Mouse (Mus musculus) gastrocnemius, adult 8-10 months (tissue): ENCODE results near the gene Spred2. TPM values are rescaled to one million over a fixed set of nuclear protein-coding genes. Genes with fewer than 3 reads are reported as not detected.
"Not testable (repeated sequence)": the region's sequence is repeated elsewhere in the genome, so short reads cannot be mapped to it uniquely, and the experiment has no call there.

Experiments used
- DNase-seq, 2 experiments: peaks; one replicate each; pipeline ENCODE4 v3.0.0; 2022; ENCODE audit warnings: low spot score in 2 of 2
- total RNA-seq, 4 experiments: library from RNA; stranded (reverse); gene quantifications; 2 replicates each; pipeline ENCODE4 v1.2.4; 2022

Spred2 gene
- total RNA-seq, 4 experiments from 2014 or later, result 3.6 to 8.2 (median 4.4) TPM

DNA sequence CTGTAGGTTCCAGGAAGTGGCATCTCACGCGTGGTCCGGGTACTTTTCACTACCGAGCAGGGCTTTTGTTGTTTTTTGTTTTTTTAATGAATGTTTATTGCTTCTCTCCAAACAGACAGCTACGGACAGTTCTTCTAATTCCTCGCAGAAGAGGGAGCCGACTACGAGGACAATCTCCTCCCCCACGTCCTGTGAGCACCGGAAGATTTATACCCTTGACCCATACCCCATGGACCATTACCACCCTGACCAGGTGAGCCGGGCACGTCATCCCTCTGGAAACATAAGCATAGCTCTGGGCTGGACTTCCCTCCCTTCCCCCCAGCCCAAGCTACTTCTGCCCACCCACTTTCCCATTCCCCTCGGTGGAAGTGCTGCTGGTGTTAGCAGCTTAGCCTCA, 93.8 kb downstream of the Spred2 start:
- no peak for DNase-seq

DNA sequence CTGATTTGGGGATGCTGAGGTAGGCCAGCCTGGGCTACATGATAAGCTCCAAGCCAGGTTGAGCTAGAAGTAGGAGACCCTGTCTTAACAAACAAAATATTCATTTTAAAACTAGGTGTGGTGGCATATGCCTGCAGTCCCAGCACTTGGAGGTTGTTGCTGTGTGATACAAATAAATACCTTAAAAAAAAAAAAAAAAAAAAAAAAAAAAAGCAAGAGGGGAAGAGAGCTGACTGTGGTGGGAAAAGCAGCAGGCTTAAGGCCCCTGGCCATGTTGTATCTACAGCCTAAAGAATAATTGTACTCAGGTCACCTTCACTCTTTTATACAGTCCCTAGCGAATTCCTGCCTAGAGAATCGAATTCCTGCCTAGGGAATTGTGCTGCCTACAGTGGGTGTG, 94.7 kb downstream of the Spred2 start:
- DNase-seq, result no peak

GRCm38 (mm10) chr11:20020720-20021119, 96.5 kb downstream of the Spred2 start:
- DNase-seq, result no peak

DNA sequence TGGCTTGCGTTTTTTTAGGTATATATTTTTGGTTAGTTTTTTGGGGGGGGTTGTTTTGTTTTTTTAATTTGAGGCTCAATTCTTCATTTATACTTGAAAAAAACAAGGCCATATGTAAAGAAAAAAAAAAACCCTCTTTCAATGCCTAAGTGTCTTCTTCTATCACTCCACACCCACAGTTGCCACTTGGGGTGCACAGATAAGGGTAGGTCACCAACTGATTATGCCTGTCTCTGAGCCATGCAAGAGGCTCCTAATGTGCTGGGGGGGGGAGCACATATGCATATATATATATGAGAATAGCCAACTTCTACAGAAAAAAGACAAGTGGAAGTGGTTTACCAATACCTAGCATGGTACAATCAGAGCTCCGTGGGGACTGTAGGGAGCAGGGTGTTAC, 98.3 kb downstream of the Spred2 start:
- DNase-seq, result no peak

- DNase-seq, result no peak
These were observed 98.8 kb downstream of the Spred2 start for GRCm38 (mm10) chr11:20022911-20023482.

GRCm38 (mm10) chr11:20025899-20026298, 101.7 kb downstream of the Spred2 start:
- no peak for DNase-seq

- no peak for DNase-seq
These were observed 103.5 kb downstream of the Spred2 start for GRCm38 (mm10) chr11:20027719-20028118.

DNA sequence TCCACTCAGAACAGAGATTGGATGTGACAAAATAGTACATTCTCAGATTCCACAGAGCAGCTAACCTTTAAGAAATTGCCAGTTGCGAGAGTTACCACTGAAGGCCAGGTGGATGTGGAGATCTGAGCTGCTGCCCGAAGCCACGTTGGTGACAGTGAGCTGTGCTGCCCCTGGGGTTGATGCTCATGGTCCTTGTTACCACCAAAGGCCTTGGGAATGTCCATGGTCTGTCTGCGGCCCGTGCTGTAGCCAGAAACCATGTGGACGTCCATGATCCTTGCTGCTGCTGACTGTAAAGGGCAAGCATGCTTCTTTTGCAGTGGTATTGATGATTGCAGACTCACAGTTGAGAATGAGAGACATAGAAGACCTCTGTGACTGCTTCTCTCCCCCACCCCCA, 104.2 kb downstream of the Spred2 start:
- no peak for DNase-seq

DNA sequence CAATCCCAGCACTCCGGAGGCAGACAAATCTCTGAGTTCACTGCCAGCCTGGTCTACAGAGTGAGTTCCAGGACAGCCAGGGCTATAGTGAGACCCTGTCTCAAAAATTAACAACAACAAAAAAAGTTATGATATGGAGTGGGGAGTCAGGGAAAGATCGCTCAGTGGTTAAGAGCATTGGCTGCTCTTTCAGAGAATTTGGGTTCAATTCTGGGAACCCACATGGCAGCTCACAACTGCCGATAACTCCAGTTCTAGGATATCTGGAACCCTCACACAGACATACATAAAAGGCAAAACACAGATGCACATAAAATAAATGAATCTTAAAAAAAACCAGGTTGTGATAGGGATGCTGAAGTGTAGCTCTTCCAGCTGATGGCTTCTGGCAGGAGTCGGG, 104.8 kb downstream of the Spred2 start:
- DNase-seq, result no peak

DNA sequence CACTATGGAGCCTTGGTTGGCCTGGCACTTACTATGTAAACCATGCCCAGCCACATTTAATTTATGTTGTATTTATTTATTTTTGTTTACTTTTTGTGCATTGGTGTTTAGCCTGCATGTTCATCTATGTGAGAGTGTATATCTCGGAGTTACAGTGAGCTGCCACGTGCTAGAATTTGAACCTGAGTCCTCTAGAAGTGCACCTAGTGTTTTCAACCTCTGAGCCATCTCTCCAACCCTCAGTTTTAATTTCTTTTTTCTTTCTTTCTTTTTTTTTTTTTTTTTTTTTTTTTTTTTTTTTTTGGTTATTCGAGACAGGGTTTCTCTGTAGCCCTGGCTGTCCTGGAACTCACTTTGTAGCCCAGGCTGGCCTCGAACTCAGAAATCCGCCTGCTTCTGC, 106.8 kb downstream of the Spred2 start:
- not testable (repeated sequence) for DNase-seq

- DNase-seq, result no peak
These were observed 107.4 kb downstream of the Spred2 start for GRCm38 (mm10) chr11:20031536-20031935.

GRCm38 (mm10) chr11:20033541-20034160, 109.5 kb downstream of the Spred2 start:
- no peak for DNase-seq

DNA sequence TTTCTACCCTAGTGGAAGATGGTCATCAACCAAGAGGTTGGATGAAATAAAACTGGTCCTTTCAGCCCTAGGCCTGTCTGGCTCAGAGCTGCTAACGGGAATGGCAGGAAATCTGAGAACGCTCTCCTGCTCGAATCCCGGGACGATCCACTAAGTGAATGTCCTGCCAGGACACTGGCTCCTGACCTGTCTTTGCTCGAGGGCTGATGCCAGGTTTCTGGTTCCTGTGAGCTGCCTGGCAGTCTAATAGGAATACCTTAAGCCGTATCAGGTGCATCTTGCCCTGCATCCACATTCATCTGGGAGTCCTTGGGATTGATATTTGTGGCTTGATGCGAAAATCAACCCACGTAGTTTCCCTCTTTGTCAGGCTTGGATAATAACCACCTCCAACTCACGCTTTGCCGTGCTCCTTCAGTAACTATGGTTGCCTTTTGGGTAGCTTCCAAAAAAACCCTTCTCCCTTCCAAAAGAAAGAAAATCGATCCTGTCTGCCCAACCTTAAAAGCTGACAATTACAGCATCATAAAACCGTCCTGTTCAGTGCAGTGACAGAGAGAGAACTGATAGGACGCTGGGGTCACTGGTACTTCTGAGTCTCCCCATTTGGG, 110.3 kb downstream of the Spred2 start:
- DNase-seq, result no peak

GRCm38 (mm10) chr11:20035343-20035928, 111.3 kb downstream of the Spred2 start:
- no peak for DNase-seq

GRCm38 (mm10) chr11:20035972-20036371, 111.8 kb downstream of the Spred2 start:
- no peak for DNase-seq

DNA sequence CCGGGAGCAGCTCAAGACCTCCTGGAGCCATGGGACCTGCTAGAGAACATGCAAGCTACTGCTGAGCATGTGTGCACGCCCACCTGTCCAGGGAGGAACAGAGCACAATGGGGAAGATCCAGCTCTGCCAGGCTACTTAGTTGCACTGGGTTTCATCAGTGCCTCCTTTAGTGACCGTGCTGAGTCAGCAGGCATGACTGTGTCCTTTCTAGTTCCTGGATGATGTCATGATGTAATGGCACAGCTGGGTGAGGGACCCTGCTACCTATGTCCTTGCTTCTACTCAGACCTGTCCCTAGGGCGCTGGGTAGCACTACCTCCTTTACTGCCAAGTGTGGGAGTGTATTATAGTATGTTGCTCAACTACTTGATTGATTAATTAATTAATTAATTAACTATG, 113.6 kb downstream of the Spred2 start:
- no peak for DNase-seq

GRCm38 (mm10) chr11:20038723-20039122, 114.5 kb downstream of the Spred2 start:
- DNase-seq, result no peak

DNA sequence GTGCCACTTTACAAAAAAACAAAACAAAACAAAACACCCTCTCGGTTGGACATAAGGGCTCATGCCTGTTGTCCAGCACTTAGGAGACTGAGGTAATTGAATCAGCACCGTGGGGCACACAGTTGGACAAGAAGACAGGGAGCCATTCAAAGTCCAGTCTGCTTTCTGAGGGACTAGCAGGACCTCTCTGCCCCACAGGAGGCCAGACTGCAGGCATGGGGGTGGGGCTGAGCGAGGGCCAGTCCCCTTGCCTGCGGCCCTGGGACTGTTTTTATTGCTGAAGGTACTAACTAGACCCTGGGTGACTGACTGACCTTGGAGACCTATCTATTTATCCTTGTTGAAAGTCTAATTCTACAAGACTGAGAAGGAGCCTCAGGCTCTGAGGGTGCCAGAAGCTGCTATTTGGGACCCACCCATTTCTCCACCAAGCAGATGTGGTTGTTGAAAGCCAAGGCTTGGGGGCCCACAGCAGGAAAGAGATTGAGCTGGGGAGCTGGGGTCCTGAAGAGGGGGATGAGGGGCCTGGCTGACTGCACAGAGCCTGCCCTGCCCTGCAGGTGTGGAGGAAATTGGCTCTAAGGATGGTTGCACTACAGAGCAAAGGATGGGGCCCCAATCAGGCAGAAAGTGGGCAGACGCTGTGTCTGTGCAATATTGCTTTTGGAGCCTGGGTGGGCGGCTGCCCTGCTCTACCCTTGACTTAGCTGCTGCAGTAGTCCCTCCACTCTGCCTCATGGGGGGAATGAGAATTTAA, 117.2 kb downstream of the Spred2 start:
- no peak for DNase-seq

GRCm38 (mm10) chr11:20042106-20042505, 117.9 kb downstream of the Spred2 start:
- DNase-seq, result no peak

DNA sequence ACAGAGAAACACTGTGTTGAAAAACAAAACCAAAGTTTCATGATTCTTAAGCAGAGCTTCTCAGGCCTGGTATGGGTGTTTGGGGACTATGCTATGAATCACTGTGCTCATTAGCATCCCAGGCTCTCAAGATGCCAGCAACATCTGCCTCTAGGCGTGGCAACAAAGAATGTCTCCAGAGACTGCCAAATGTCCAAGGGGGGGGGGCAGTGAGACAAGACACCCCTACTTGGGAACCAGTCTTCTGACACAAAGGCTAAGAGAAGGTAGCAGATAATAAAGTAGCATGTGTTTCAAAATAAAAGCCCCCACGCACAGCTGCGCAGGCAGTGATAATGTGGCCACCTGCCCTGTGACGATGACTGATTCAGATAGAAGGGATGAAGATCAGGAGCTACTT, 119.1 kb downstream of the Spred2 start:
- peak in 1 of 2 experiments; percentile 12 for DNase-seq

DNA sequence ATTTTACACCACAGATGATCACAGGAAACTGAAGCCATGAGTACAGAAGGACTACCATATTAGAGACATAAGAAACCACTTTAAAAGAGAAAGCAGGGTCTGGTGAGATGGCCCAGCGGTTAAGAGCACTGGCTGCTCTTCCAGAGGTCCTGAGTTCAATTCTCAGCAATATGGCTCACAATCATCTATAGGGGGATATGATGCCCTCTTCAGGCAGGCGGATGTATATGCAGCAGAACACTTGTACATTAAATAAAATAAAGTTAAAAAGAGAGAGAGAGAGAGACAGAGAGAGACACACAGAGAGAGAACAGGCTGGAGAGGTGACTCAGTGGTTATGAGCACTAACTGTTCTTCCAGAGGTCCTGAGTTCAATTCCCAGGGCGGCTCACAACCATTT, 121.4 kb downstream of the Spred2 start:
- no peak for DNase-seq
